Mouse (Mus musculus) lung, embryonic 15.5 days (tissue): ENCODE data around the gene Lgals7. TPM values are rescaled to one million over a fixed set of nuclear protein-coding genes. Genes with fewer than 3 reads are reported as not detected.

Source experiments
- ATAC-seq: fragments of 200-750 bp; cut with Nextera tagmentation; 2 replicates; pipeline ENCODE4 v1.8.0; 2017; ENCODE audit warnings: moderate number of reproducible peaks, borderline replicate concordance; ENCODE audit not compliant: low FRiP score, low TSS enrichment; ENCODE audit errors: extremely low read depth
- H3K27ac ChIP-seq: fragments of 300-500 bp; sonication (generic); 2 replicates; pipeline ENCODE4 v1.5.1; 2015; ENCODE audit warnings: moderate library complexity, mild to moderate bottlenecking, inconsistent platforms
- H3K27me3 ChIP-seq: fragments of 300-500 bp; sonication (generic); 2 replicates; pipeline ENCODE4 v1.6.1; 2015; ENCODE audit warnings: inconsistent platforms
- H3K36me3 ChIP-seq: fragments of 300-500 bp; sonication (generic); 2 replicates; pipeline ENCODE4 v1.6.1; 2015; ENCODE audit warnings: inconsistent platforms
- H3K4me1 ChIP-seq: fragments of 300-500 bp; sonication (generic); 2 replicates; pipeline ENCODE4 v1.6.1; 2015; ENCODE audit warnings: inconsistent platforms
- H3K4me2 ChIP-seq: fragments of 300-500 bp; sonication (generic); 2 replicates; pipeline ENCODE4 v1.6.1; 2015; ENCODE audit warnings: inconsistent platforms, mild to moderate bottlenecking, moderate library complexity
- H3K4me3 ChIP-seq: fragments of 300-500 bp; sonication (generic); 2 replicates; pipeline ENCODE4 v1.5.1; 2015; ENCODE audit warnings: mild to moderate bottlenecking, inconsistent platforms
- H3K9ac ChIP-seq: fragments of 300-500 bp; sonication (generic); 2 replicates; pipeline ENCODE4 v1.6.1; 2015; ENCODE audit warnings: inconsistent platforms
- H3K9me3 ChIP-seq: fragments of 300-500 bp; sonication (generic); 2 replicates; pipeline ENCODE4 v1.6.1; 2016; ENCODE audit warnings: inconsistent platforms
- WGBS: fragments of 180-500 bp; shearing (Covaris S2); methylation state at CpG from one replicate; pipeline ENCODE4 v1.1.7; 2015; 5-methylcytosine and 5-hydroxymethylcytosine counted together
- polyA plus RNA-seq: library from polyadenylated mRNA; unstranded; fragments of >200 nt; fragmentation: Nextera tagmentation; extraction: Ambion mirVana; gene quantifications from 2 replicates; pipeline ENCODE4 v1.2.1, GENCODE M21; 2015

Lgals7 gene
- polyA plus RNA-seq, 1 experiment from 2014 or later = 1.6 TPM

DNA sequence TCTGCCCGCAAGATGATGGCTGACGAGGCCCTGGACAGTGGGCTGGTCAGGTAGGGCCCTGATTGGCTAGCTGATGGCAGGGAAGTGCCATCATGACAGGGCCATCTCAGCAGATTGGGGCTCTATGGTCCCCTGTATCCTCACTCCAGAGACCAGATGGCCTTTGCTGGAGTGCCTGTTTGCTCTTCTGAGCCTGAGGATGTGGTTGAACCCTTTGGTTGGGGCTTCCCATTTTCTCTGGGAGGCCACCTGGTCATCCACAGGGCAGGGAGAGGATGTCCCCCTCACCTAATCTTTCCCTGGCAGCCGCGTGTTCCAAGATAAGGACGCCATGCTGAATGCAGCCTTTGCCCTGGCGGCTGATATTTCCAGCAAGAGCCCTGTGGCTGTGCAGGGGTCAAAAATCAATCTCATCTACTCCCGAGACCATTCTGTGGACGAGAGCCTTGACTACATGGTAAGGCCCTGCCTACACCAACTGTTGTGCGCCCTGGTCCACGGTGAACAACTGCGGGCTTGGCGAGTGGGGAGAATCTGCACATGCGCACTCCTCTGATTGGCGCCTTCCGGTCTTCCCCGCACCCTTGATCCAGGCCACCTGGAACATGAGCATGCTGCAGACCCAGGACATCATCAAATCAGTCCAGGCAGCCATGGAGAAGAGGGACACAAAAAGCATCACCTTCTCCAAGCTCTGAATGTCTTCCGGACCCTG, 32.1 kb upstream of the Lgals7 start:
- Histone ChIP-seq H3K27me3 (no peaks in the 10 kb centered on the region; the same call in 1 of the 2 replicates), H3K4me3 (no peak overlapping the region), H3K4me2 (no peak overlapping the region), H3K4me1 (peaks cover 10% of the 10 kb centered on the region), H3K27ac (no peak overlapping the region), H3K36me3 (peaks cover 24% of the 10 kb centered on the region), H3K9ac (no peak overlapping the region), H3K9me3 (no peaks in the 10 kb centered on the region)
- no peak for ATAC-seq
- WGBS = 80% methylated on average over 17 of the region's 17 CpGs

DNA sequence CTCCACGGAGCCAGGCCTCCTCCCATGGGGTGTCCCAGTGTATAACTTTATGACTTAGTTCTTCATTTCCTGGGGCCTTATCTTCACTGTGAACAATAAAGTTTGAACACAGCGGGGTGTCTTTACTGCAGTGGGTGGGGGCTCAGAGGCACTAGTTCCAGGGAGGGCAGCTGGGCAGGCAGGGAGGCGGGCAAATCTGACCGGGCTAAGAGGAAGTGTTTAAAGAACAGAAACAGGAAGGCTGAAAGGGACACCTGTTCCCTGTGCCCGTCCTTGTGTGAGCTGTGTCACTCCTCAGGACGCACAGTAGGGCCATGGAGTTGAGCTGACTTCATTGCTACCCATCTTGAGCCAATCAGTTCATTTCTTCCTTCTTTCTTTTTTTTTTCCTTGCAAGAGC, 31.5 kb upstream of the Lgals7 start:
- no peak for ATAC-seq
- Histone ChIP-seq H3K27me3 (no peaks in the 10 kb centered on the region; the same call in 1 of the 2 replicates), H3K4me2 (no peak overlapping the region), H3K9ac (no peak overlapping the region), H3K27ac (no peak overlapping the region), H3K4me1 (peaks cover 10% of the 10 kb centered on the region), H3K36me3 (peaks cover 24% of the 10 kb centered on the region), H3K9me3 (no peaks in the 10 kb centered on the region), H3K4me3 (no peak overlapping the region)
- 59% methylated on average over 6 of the region's 6 CpGs for WGBS

DNA sequence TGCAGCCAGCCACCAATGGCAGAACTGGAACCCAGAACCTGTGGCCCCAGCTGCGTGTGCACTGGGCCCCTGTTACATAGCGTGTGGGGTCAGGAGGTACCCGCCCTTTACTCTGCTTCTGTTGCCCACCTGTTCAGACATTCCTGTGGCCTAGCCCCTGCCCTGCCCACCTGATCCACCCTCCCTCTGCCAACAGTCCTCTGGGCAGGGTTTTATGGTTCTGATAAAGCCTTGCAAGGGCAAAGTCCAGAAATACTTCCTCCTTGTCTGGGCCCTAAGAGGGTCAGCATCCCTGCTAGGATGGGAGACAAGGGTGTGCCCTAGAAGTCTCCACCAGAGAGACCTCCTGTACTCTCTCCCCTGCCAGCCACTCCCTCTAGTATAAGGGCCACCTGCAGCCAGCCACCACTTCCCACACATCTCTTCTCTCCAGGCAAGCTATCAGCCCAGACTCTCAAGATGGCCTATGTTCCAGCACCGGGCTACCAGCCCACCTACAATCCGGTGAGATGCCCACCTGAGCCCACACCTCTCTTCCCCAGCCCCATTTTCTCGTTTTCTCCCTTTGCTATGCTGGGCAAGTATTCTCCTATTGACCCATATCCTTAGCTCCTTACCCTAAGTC, 29.8 kb upstream of the Lgals7 start, which contains the start of gene Lgals4:
Gene Lgals4 (plus strand): TSS at position 132 of the 625 bp plus-strand sequence.
- Histone ChIP-seq H3K9me3 (no peaks in the 10 kb centered on the region), H3K36me3 (peaks cover 24% of the 10 kb centered on the region), H3K9ac (no peak within 1 kb of the TSS), H3K27me3 (no peaks in the 10 kb centered on the region; the same call in 1 of the 2 replicates), H3K4me2 (no peak within 1 kb of the TSS), H3K4me3 (no peak within 1 kb of the TSS), H3K4me1 (no peaks in the 10 kb centered on the region), H3K27ac (no peak within 1 kb of the TSS)
- ATAC-seq = no peak
- 83% methylated on average over 6 of the region's 6 CpGs for WGBS

DNA sequence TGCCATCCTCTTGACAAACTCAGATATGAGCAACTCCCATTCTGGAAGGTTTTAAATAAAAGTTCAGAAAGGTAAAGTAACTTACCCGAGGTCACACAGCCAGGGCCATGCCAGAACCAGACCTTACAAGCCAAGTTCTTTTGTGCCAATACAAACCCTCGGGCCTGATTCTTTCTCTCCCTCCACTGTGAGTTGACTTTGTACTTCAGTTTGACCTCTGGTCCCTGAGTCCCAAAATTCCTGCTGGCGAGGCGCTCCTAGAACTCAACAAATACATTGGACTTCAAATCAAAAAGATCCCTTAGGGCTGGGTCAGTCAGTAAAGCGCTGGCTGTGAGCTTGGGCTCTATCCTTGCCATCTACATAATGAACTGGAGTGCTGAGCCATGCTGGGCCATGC, 26.7 kb upstream of the Lgals7 start:
- Histone ChIP-seq H3K9ac (no peak overlapping the region), H3K4me3 (no peak overlapping the region), H3K36me3 (0 out of 2 replicates have a peak, but pooled peaks cover 2% of the 10 kb centered on the region), H3K27ac (no peak overlapping the region), H3K4me2 (no peak overlapping the region), H3K9me3 (no peaks in the 10 kb centered on the region), H3K27me3 (no peaks in the 10 kb centered on the region; the same call in 1 of the 2 replicates), H3K4me1 (no peaks in the 10 kb centered on the region)
- no peak for ATAC-seq
- WGBS = 66% methylated on average over 5 of the region's 5 CpGs

GRCm38 (mm10) chr7:28838331-28838730, 25.3 kb upstream of the Lgals7 start:
- ATAC-seq = no peak
- no peak overlapping the region for H3K4me3 ChIP-seq
- no peak overlapping the region for H3K27ac ChIP-seq
- no peaks in the 10 kb centered on the region for H3K9me3 ChIP-seq
- no peaks in the 10 kb centered on the region; the same call in 1 of the 2 replicates for H3K27me3 ChIP-seq
- H3K4me2 ChIP-seq = no peak overlapping the region
- WGBS = 77% methylated on average over 9 of the region's 9 CpGs
- H3K36me3 ChIP-seq = no peaks in the 10 kb centered on the region
- H3K4me1 ChIP-seq = no peaks in the 10 kb centered on the region
- H3K9ac ChIP-seq = no peak overlapping the region

GRCm38 (mm10) chr7:28847273-28847672, 16.4 kb upstream of the Lgals7 start:
- Histone ChIP-seq H3K4me2 (no peak overlapping the region), H3K4me3 (no peak overlapping the region), H3K27ac (no peak overlapping the region), H3K36me3 (no peaks in the 10 kb centered on the region), H3K9ac (no peak overlapping the region), H3K9me3 (no peaks in the 10 kb centered on the region), H3K4me1 (no peaks in the 10 kb centered on the region), H3K27me3 (no peaks in the 10 kb centered on the region)
- WGBS = 38% methylated on average over 1 of the region's 1 CpGs
- peak; percentile 70; the same call in 1 of the 2 replicates for ATAC-seq

DNA sequence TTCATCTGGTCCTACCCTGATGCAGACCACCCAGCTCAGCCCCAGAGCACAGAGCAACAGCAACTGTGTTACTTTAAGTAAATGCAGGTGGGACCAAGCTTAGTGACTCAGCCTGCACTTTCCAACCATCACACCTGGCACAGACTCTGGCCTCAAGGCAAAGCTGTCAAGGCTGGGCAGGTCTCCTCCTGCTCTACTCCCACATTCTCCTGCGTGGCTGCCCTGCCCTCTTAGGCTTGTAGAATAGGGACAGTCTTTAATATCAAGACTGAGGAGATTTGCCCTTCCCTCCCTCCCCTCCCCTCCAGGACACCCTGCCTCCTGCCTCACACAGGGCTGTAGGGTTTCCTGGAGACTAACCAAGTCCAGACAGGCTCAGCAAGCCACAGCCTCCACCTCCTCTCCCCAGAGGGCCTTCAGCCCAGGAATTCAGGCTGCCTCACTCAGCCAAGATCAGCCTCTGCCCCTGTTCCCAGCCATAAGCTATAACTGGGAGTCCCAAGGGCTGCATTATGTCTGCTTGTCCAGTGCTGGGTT, 13.9 kb upstream of the Lgals7 start:
- H3K4me3 ChIP-seq = no peak overlapping the region
- no peak overlapping the region for H3K9ac ChIP-seq
- H3K4me2 ChIP-seq = no peak overlapping the region
- H3K4me1 ChIP-seq = no peaks in the 10 kb centered on the region
- 33% methylated on average over 1 of the region's 1 CpGs for WGBS
- no peak overlapping the region for H3K27ac ChIP-seq
- no peak for ATAC-seq
- H3K36me3 ChIP-seq = no peaks in the 10 kb centered on the region
- H3K27me3 ChIP-seq = no peaks in the 10 kb centered on the region
- no peaks in the 10 kb centered on the region for H3K9me3 ChIP-seq

- WGBS = 79% methylated on average over 4 of the region's 4 CpGs
- H3K9me3 ChIP-seq = no peaks in the 10 kb centered on the region
- no peaks in the 10 kb centered on the region for H3K4me1 ChIP-seq
- no peaks in the 10 kb centered on the region for H3K36me3 ChIP-seq
- no peaks in the 10 kb centered on the region for H3K27me3 ChIP-seq
- ATAC-seq = no peak
- no peak overlapping the region for H3K4me2 ChIP-seq
- no peak overlapping the region for H3K9ac ChIP-seq
- H3K27ac ChIP-seq = no peak overlapping the region
- no peak overlapping the region for H3K4me3 ChIP-seq
Observed at GRCm38 (mm10) chr7:28850642-28851041, 13.0 kb upstream of the Lgals7 start.

DNA sequence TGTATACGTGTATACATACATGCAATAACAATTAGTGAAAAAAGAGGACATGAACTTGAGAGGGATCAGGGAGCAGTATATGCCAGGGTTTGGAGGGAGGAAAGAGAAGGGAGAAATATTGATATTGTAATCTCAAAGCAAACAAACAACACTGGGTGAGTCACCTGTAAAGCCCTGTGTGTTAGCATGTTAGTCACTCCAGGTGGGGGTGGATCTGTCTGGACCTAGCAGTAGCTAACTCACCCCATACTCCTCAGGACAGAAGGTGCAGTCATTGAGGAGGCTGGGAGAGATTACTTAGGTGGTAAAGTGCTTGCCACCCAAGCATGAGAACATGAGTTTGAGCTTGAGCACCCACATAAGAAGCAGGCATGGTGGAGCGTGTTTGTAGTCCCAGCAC, 3.7 kb upstream of the Lgals7 start:
- H3K27ac ChIP-seq = no peak overlapping the region
- H3K4me3 ChIP-seq = no peak overlapping the region
- no peaks in the 10 kb centered on the region for H3K9me3 ChIP-seq
- no peak overlapping the region for H3K9ac ChIP-seq
- 84% methylated on average over 2 of the region's 2 CpGs for WGBS
- ATAC-seq = no peak
- no peaks in the 10 kb centered on the region for H3K27me3 ChIP-seq
- H3K4me1 ChIP-seq = peaks cover 11% of the 10 kb centered on the region
- H3K4me2 ChIP-seq = no peak overlapping the region
- no peaks in the 10 kb centered on the region for H3K36me3 ChIP-seq

DNA sequence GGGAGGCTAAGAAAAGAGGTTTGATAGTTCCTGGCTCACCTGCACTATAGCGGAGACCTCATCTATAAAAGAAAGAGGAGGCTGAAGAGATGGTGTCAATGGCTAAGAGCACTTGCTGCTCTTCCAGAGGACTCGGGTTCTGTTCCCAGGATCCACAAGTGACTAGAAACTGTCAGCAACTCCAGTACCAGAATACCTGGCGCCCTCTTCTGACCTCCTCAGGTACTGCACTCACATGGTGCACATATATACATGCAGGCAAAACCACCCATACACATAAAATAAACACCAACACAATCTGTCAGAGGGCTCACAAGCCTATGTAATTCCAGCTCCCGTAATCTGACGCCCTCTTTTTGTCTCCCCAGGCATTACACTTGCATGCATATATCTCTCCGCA, 2.8 kb upstream of the Lgals7 start:
- Histone ChIP-seq H3K27ac (no peak overlapping the region), H3K36me3 (no peaks in the 10 kb centered on the region), H3K27me3 (no peaks in the 10 kb centered on the region), H3K9me3 (no peaks in the 10 kb centered on the region), H3K4me3 (no peak overlapping the region), H3K4me2 (no peak overlapping the region), H3K4me1 (peaks cover 17% of the 10 kb centered on the region), H3K9ac (no peak overlapping the region)
- WGBS = 85% methylated on average over 6 of the region's 6 CpGs
- ATAC-seq = no peak

DNA sequence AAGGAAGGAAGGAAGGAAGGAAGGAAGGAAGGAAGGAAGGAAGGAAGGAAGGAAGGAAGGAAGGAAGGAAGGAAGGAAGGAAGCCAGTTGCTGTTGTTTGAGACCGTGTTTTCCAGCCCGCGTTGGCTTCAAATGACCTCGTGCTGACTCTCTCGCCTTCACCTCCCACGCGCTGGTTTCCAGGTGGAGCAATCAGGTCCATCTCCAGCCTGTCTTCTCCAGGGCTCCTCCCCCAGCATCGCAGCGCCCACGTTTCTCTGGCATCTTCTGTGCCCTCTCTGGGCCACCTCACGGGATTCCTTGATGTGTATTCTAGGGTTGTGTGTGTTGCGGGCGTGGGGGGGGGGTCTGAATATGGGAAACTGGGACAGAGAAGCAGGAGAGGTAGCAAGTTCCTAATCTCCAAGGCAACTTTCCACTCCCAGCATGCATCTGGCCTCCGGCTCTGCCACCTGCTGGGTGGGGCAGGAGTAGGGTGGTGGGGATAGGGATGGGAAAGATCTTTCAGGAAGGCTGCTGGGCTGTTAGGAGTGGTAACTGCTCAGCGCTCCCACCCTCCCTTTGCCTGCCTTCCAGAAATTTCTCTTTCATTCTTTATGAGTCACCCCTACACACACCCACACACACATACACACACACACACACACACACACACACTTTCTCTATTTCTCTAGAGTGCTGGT, 695 bp upstream of the Lgals7 start:
- H3K4me1 ChIP-seq = peaks cover 25% of the 10 kb centered on the region
- no peak for ATAC-seq

More for the DNA sequence above, 695 bp upstream of the Lgals7 start:
- H3K4me2 ChIP-seq = no peak overlapping the region
- H3K27me3 ChIP-seq = no peaks in the 10 kb centered on the region
- no peak overlapping the region for H3K9ac ChIP-seq
- H3K4me3 ChIP-seq = no peak overlapping the region
- H3K9me3 ChIP-seq = no peaks in the 10 kb centered on the region
- 69% methylated on average over 15 of the region's 15 CpGs for WGBS
- no peak overlapping the region for H3K27ac ChIP-seq
- no peaks in the 10 kb centered on the region for H3K36me3 ChIP-seq
